Mouse (Mus musculus) layer of hippocampus, adult 9-10 months (tissue): ENCODE results near the gene Gm20777.
"Not testable (repeated sequence)": the region's sequence is repeated elsewhere in the genome, so short reads cannot be mapped to it uniquely, and the experiment has no call there.

Source experiments
- DNase-seq: peaks from one replicate; pipeline ENCODE4 v3.0.0; 2022; ENCODE audit warnings: low spot score

Gene Gm20777

DNA sequence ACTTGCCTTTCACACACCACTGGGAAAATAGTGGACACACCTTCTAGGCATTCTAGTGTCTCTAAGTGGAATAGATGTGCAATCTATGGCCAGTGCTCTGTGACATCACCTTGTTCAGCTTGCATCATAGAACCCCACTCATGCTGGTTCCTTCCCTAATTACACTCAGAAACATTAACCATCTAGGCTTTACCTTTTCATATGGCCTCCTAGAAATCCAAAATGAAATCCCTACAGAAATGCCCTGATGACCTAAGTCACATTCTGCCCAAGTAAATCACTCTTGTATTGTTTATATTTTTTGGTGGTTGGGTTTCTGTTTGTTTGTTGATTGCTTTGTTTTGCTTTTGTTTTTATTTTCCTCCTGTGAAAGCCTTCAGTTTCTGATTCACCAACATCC, at the start of gene Gm20777:
Gene Gm20777, minus strand, starts transcription at position 101 of the 400 bp plus-strand sequence.
- DNase-seq, result not testable (repeated sequence)

GRCm38 (mm10) chrY:10709551-10709950, 42.7 kb downstream of the Gm20777 start:
- not testable (repeated sequence) for DNase-seq

GRCm38 (mm10) chrY:10708761-10709160, 43.5 kb downstream of the Gm20777 start:
- DNase-seq, result not testable (repeated sequence)

DNA sequence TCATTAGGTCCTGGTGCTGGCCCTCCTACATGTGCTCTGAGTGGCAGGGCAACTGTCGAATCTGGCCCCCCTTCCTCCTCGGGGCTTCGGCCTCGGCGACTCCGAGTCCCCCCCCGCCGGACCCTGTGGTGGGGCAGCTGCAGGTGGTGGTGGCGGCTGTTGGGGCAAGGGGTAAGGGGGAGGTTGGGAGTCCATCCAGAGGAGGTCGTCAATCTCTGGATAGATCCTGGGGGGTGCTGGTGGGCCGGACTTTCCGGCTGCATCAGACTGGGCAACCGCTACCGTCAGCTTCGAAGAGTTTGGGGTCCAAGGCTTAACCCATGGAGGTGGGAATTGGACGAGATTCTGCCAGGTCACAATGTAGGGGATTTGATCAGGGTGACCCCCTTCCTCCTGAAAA, 44.0 kb downstream of the Gm20777 start:
- DNase-seq, result not testable (repeated sequence)

DNA sequence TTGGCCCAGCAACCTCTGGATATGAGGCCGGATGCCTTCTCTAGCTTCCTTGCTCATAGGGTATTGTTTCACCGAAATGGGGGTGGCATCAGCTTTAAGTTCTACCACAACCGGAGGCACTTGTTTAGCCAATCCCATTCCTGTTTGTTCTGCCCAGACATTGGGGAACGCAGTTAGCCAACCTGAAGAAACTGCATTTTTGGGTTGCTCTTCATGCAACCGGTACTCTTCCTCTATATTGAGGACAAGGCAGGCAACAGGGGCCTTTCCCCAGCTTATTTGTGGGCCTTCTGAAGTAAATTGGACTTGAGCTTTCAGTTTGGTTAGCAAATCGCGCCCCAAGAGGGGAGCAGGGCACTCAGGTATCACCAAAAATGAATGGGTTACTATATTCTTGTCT, 45.6 kb downstream of the Gm20777 start:
- DNase-seq, result not testable (repeated sequence)
